Mouse (Mus musculus) heart, adult 9 months (tissue): ENCODE measurements around the gene Atg4b.
"Not testable (repeated sequence)": the region's sequence is repeated elsewhere in the genome, so short reads cannot be mapped to it uniquely, and the experiment has no call there.

Source experiments
- DNase-seq, 2 experiments: peaks; one replicate each; pipeline ENCODE4 v3.0.0; 2022; ENCODE audit warnings: low spot score in 2 of 2

The Atg4b gene

DNA sequence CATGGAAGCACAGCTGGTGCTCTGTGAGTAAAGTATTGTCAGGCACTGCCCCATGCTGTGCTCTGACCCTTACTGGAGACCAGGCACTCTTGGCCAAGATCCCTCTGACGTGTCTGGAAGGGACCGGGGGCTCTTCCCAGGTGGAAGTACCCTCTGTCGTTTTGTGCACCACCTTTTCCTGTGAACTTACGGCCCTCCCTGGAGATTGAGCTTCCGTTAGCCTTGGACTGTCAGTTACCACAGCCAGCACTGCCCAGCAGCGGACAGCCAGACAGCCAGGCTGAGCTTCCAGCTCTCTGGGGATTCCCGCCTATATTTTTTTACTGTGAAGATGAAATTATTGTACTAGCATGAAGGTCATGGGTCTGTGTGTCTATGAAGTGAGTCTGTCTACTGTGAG lies 67.4 kb downstream of the Atg4b start:
- no peak for DNase-seq

- no peak for DNase-seq
These were observed 72.6 kb downstream of the Atg4b start for GRCm38 (mm10) chr1:93823796-93824495.

GRCm38 (mm10) chr1:93824609-93825008 lies 73.3 kb downstream of the Atg4b start, which contains the start of gene D2hgdh:
Gene D2hgdh, plus strand, starts transcription at chr1:93824909.
- no peak for DNase-seq

DNA sequence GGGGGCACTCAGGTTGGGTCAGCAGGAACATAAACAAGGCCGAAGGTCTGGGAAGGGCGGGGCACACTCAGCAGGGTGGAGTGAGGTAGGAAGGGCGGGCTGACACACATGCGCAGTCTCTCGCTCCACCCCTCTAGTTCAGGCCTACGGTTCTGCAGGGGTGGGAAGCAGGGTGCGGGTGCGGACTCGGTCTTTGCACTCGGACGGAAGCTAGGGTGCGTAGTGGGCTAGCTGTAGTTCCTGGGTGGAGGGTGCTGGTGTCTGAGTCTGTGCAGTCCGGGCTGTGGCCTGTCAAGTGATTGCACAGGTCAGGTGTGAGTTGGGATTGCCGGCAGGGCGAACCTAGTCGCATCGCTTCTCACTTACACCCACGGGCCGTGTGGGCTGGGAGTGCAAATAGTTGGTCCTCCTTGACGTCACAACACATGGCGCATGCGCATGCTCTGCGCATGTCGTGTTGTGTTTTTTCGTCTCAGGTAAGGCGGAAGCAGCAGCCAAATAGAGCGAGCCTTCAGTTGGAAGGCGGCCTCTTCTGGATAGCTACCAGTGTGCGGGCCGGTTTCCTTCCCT lies 73.9 kb downstream of the Atg4b start:
- DNase-seq = peak; percentile 95 to 96

DNA sequence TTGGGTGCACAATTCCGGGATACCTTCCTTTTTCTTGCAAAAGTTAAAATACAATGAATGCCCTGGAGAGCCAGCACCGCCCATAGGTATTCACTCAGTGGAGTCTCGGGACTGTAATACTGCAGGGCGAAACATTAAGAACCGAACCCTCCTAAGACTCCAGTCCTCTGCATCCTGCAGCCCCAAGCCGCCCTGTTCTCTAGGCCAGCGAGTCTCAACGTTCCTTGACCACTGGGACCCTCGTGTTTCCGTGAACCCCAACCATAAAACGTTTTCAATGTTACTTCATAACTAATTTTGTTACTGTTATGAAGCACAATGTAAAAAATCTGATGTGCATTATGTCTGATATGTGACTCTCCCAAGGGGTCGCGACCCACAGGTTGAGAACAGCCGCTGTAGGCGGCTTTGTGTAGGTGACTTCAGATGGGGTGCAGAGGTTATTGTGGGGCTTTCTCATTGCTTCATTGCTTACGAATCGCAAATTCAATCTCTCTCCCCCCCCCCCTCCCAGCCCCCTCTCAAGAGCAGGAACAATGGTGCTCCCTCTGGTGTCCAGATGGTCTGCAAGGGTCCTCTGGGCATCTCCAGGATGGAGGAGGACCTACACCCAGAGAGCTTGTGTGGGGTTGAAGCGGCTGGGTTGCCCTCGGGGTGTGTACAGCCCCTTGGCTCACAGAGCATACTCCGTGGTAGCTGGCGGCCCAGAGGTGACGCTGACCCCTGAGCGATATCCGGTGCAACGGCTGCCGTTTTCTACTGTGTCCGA lies 74.7 kb downstream of the Atg4b start:
- no peak for DNase-seq

DNA sequence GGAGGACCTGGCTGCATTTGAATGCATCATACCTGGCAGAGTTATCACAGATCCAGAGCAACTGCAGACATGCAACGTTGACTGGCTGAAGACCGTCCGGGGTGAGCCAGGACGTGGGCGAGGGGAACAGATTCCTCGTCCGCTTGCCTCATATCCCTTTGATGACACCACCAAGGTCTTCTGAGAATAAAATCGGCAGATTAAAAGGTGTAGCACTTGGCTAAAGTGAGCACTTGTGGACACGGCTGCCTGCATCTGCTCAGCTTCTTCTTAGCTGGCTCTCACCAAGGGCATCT lies 75.2 kb downstream of the Atg4b start:
- DNase-seq = no peak

- DNase-seq = not testable (repeated sequence)
These were observed 81.6 kb downstream of the Atg4b start for GRCm38 (mm10) chr1:93832754-93833360.

- no peak for DNase-seq
These were observed 83.4 kb downstream of the Atg4b start for GRCm38 (mm10) chr1:93834671-93835150.

- DNase-seq = no peak
These were observed 83.9 kb downstream of the Atg4b start for GRCm38 (mm10) chr1:93835211-93835610.

GRCm38 (mm10) chr1:93835876-93836531 lies 84.7 kb downstream of the Atg4b start:
- DNase-seq = no peak

DNA sequence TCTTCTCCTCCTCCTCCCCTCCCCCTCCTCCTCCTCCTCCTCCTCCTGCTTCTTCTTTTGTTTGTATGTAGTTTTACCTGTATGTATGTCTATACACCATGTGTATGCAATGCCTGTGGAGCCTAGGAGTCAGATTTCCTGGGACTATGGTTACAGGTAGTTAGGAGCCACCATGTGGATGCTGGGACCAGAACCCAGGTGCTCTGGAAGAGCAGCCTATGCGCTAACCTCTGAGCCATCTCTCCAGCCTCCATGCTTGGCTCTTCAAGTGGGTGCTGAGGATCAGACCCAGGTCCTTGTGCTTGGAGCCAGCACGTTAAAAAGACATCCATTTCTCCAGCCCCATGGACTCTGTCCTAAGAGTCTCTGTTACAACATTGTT lies 85.2 kb downstream of the Atg4b start:
- no peak for DNase-seq

DNA sequence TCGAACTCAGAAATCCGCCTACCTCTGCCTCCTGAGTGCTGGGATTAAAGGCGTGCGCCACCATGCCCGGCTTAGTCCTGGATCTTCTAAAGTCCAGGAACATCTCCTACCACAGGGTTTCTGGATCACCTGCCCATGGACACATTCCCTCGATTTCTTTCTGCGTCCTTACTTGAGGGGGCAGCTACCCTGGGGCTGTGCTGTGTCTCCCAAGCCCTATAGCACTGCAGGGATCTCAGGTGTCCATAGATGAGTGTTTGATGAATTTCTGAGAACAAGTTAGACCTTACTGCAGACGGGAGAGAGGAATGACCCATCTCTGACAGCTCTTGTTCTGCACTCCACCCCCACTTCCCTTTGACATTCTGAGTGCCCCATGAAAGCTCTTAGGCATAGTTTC lies 86.0 kb downstream of the Atg4b start:
- no peak for DNase-seq

GRCm38 (mm10) chr1:93838569-93838968 lies 87.3 kb downstream of the Atg4b start:
- not testable (repeated sequence) for DNase-seq
